Mouse (Mus musculus) erythroblast, embryonic 14.5 days (primary cell): ENCODE measurements around the gene Zbtb8os. TPM values are rescaled to one million over a fixed set of nuclear protein-coding genes. Genes with fewer than 3 reads are reported as not detected.

Source experiments
- H3K27me3 ChIP-seq: 2 replicates; pipeline ENCODE4 v1.6.1; 2012; ENCODE audit warnings: inconsistent platforms; ENCODE audit not compliant: control insufficient read depth
- H3K36me3 ChIP-seq: 2 replicates; pipeline ENCODE4 v1.6.1; 2012; ENCODE audit warnings: mild to moderate bottlenecking, inconsistent platforms; ENCODE audit not compliant: control insufficient read depth
- H3K4me1 ChIP-seq: 2 replicates; pipeline ENCODE4 v1.6.1; 2012; ENCODE audit warnings: inconsistent platforms; ENCODE audit not compliant: control insufficient read depth
- H3K4me3 ChIP-seq: replicated peaks from 2 replicates; pipeline ENCODE3; 2012; ENCODE audit warnings: moderate library complexity, mild to moderate bottlenecking, inconsistent platforms
- H3K9me3 ChIP-seq: 2 replicates; pipeline ENCODE4 v1.6.1; 2012; ENCODE audit warnings: low read length, inconsistent platforms, mixed read lengths; ENCODE audit not compliant: control insufficient read depth
- GATA1 ChIP-seq: IDR thresholded peaks from 2 replicates; pipeline ENCODE4 v1.6.1; 2012; ENCODE audit warnings: low read length, inconsistent platforms, mixed read lengths
- TAL1 ChIP-seq: IDR thresholded peaks from 3 replicates; pipeline ENCODE4 v1.6.1; 2012; ENCODE audit warnings: low read length, inconsistent platforms, mixed read lengths
- polyA plus RNA-seq: library from polyadenylated mRNA; stranded (reverse); fragments of >175 nt; gene quantifications from 2 replicates; pipeline ENCODE4 v1.2.3, GENCODE M21; 2012

The Zbtb8os gene
- polyA plus RNA-seq, 1 experiment = 0.10 TPM

DNA sequence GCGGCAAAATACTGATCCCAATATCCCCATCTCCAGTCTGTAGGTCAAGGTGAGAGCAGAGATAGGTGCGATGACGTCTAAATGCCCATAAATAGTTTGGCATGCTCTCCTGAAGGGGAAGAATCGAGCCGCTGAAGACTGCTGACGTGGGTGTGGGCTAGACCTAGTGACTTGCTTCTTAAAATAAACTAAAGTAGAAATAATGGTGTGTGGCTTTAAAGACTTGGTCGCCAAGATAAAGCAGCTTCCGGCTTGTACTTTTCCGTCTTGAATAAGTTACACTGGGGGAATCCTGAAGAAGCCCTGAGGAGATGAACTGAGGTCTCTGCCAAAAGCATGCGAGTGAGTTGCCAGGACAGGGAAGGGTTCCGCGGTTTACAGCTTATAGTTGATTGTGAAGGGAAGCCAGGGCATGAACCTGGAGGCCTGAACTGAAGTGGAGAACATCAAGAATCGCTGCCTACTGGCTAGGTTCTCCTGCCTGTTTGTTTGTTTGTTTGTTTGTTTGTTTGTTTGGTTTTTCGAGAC is 54.8 kb downstream of the Zbtb8os start:
- Histone ChIP-seq H3K4me1 (peaks cover 34% of the 10 kb centered on the region), H3K27me3 (no peaks in the 10 kb centered on the region), H3K4me3 (no peak overlapping the region), H3K9me3 (no peaks in the 10 kb centered on the region), H3K36me3 (no peaks in the 10 kb centered on the region)
- TF ChIP-seq GATA1 (no peak), TAL1 (no peak)

- Histone ChIP-seq H3K9me3 (no peaks in the 10 kb centered on the region), H3K4me1 (peaks cover 26% of the 10 kb centered on the region), H3K36me3 (no peaks in the 10 kb centered on the region), H3K4me3 (no peak overlapping the region), H3K27me3 (no peaks in the 10 kb centered on the region)
- no peak for TF ChIP-seq GATA1
- no peak for TF ChIP-seq TAL1
Observed at GRCm38 (mm10) chr4:129390936-129391557, 55.6 kb downstream of the Zbtb8os start.

DNA sequence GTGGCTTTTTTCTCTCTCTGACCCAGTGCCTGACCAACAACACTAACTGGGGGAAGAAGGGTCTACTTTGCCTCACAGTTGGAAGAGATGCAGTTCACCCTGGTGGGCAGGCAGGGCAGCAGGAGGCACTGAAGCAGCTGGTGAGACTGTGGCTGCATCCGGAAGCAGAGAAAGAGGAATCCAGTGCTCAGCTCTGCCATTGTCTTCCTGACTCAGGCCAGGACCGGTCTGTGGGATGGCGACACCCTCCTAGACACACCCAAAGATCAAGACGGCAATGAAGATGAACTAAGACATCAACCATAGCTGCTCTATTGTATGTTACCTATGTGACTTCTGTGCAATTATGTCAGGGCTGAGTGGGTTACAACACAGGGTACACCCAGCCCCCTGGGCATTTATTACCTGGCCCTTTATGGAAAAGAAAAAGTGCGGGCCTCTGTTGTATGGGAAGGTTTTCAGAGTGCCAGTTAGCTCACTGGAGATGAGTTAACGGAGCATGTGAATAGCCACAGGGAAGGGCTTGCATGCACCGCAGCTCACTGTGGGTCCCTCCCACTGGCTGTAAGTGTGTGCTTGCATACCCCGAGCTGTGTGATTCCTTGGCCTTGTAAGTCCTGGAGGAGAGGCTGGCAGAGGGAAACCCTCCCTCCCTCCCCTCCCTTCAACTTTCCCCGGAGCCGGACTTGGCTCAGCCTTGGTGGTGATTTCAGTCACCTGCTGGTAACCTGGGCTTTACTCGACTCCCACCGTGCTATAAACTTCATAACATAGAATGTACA is 58.8 kb downstream of the Zbtb8os start:
- Histone ChIP-seq H3K27me3 (no peaks in the 10 kb centered on the region), H3K4me3 (no peak overlapping the region), H3K4me1 (peaks cover 12% of the 10 kb centered on the region), H3K9me3 (no peaks in the 10 kb centered on the region), H3K36me3 (no peaks in the 10 kb centered on the region)
- no peak for TF ChIP-seq GATA1

DNA sequence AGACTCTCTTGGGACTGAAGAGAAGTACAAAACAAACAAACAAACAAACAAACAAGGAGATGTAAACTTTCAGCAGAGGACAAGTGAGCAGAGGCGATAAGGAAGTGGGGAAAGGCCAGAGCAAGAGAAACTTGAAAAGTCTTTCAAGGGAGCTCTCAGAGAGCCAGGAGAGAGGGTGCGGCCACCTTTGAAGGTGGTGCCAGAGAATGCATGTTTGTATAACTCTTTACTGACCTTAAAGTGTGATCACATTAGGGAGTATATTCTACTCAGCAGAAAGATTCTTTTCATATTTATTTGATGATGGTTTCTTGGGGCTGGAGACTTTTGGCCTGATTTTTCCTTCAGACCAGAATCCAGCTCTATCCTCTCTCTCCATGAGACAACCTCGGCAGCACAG is 61.5 kb downstream of the Zbtb8os start:
- TF ChIP-seq GATA1 (no peak), TAL1 (no peak)
- peaks cover 11% of the 10 kb centered on the region for H3K4me1 ChIP-seq
- no peaks in the 10 kb centered on the region for H3K9me3 ChIP-seq

GRCm38 (mm10) chr4:129399813-129400212 is 64.3 kb downstream of the Zbtb8os start:
- TF ChIP-seq GATA1 (no peak), TAL1 (no peak)
- Histone ChIP-seq H3K9me3 (no peaks in the 10 kb centered on the region), H3K36me3 (no peaks in the 10 kb centered on the region), H3K4me1 (no peaks in the 10 kb centered on the region), H3K4me3 (no peak overlapping the region), H3K27me3 (no peaks in the 10 kb centered on the region)

More for the DNA sequence above, 61.5 kb downstream of the Zbtb8os start:
- no peaks in the 10 kb centered on the region for H3K36me3 ChIP-seq
- H3K4me3 ChIP-seq = no peak overlapping the region
- H3K27me3 ChIP-seq = no peaks in the 10 kb centered on the region

Other genes starting within 250 kb of the Zbtb8os start
- gene Tmem54, start 230.1 kb upstream of the Zbtb8os start, polyA plus RNA-seq = not detected in 2 replicates
- not detected in 2 replicates for gene Hpca, start 213.7 kb upstream of the Zbtb8os start, polyA plus RNA-seq
- 0.06 and 0.08 TPM in 2 replicates for gene Fndc5, start 198.7 kb upstream of the Zbtb8os start, polyA plus RNA-seq
- gene S100pbp, start 146.0 kb upstream of the Zbtb8os start, polyA plus RNA-seq = 0.07 and 0.19 TPM in 2 replicates
- 2.7 and 3.1 TPM in 2 replicates for gene Yars, start 145.9 kb upstream of the Zbtb8os start, polyA plus RNA-seq
- gene C77080, start 74.3 kb upstream of the Zbtb8os start, polyA plus RNA-seq = 0.09 and 0.12 TPM in 2 replicates
- gene Sync, start 48.1 kb upstream of the Zbtb8os start, polyA plus RNA-seq = not detected in 2 replicates
- 5.4 and 8.0 TPM in 2 replicates for gene Rbbp4, start 325 bp upstream of the Zbtb8os start, polyA plus RNA-seq
- 0.04 and 0.08 TPM in 2 replicates for gene Zbtb8a, start 42.4 kb downstream of the Zbtb8os start, polyA plus RNA-seq
- gene Zbtb8b, start 105.2 kb downstream of the Zbtb8os start, polyA plus RNA-seq = 0.02 TPM in 1 of 2 replicates, not detected in the other
- 87.8 and 92.9 TPM in 2 replicates for gene Bsdc1, start 125.9 kb downstream of the Zbtb8os start, polyA plus RNA-seq
- not detected in 2 replicates for gene Tssk3, start 155.3 kb downstream of the Zbtb8os start, polyA plus RNA-seq
- 1.5 and 1.9 TPM in 2 replicates for gene Fam229a, start 155.5 kb downstream of the Zbtb8os start, polyA plus RNA-seq
- 1.2 and 1.4 TPM in 2 replicates for gene Marcksl1, start 177.9 kb downstream of the Zbtb8os start, polyA plus RNA-seq
- gene Hdac1, start 207.0 kb downstream of the Zbtb8os start, polyA plus RNA-seq = 9.1 and 9.2 TPM in 2 replicates
- 3.0 and 3.1 TPM in 2 replicates for gene Lck, start 237.9 kb downstream of the Zbtb8os start, polyA plus RNA-seq
- gene Fam167b, start 242.9 kb downstream of the Zbtb8os start, polyA plus RNA-seq = 0.15 TPM in 1 of 2 replicates, not detected in the other